Mouse (Mus musculus): ENCODE measurements around the gene Klhl20.

Gene Klhl20

DNA sequence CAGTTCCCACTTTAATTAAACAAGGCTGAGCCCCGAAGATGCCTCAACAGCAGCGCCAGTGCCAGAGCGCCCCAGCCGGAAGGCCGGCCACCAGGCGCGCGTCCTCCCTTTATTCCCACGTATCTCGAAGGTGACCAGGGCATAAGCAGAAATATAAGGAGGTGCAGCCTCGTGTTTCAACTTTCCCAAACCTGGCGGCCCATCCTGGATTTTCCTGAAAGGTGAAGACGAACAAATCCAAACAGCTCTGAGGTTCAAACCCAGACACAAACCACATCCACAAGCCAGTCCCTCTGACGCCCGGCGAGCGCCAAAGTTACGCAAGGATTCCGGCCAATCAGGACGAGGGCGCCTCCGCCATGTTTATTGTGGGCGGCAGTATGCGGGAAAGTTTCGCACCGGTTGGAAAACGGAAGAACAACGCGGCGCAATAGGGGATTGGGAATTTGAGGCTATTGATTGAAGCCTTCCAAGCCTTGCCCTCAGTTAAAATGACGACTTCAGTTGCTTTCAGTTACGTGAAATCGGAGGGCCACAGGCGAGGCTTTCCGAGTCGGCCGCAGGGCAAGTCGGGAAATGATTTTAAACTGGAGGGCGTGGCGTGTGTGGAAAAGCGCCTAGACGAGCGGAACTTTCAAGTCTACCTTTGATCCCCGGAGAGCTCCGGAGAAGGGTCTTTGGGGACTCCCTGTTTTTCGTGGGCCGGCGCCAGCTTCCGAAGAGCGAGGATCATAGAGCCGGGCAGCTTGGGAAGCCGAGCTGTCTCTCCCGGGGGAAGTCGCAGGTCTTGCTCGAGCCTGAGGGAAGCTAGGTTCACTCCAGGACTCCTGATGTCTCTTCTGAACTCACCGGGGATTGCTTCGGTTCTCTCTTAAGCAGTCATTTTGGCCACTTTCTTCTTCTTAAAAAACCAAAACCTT lies 60.7 kb downstream of the Klhl20 start, which contains the start of the genes Dars2 and Cenpl:
Gene Dars2, minus strand, starts transcription at position 307 of the 920 bp plus-strand sequence.
Gene Cenpl, plus strand, starts transcription at position 362 of the 920 bp plus-strand sequence.
- under 1% methylated on average over 57 of the region's 57 CpGs for WGBS

DNA sequence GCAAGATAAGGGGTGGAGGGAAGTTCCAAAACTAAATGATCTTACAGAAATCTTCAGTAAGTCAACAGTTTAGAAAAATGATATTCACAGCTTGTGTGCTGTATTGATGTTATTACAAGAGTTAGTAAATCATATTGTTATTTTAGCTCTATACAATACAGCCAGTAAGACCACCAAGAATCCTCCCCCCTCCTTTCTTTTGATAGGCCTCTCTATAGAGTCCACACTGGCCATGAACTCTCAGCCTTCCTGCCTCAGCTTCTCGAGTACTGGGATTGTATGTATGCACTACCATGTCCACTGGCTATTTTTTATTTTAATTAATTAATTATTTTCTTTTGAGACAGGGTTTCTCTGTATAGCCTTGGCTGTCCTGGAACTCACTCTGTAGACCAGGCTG lies 68.0 kb downstream of the Klhl20 start:
- 87% methylated on average over 1 of the region's 1 CpGs for WGBS

DNA sequence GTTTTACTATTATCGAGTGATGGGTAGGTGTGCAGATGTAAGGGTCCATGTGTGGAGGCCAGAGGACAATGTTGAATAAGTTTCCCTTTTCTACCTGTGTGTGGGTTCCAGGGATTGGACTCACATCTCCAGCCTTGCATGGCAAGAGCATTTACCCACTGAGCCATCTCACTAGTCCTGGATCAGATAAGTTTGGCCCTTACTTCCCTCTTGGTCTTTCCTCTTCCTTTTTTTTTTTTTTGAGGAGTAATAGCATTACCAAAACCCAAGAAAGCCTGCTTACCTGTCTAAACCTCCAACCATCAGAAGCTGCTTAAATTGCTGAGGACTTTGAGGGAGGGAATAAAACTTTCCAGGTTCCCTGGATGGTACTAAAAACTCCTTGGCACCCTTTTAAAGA lies 74.1 kb downstream of the Klhl20 start:
- WGBS, result 100% methylated on average over 1 of the region's 1 CpGs

DNA sequence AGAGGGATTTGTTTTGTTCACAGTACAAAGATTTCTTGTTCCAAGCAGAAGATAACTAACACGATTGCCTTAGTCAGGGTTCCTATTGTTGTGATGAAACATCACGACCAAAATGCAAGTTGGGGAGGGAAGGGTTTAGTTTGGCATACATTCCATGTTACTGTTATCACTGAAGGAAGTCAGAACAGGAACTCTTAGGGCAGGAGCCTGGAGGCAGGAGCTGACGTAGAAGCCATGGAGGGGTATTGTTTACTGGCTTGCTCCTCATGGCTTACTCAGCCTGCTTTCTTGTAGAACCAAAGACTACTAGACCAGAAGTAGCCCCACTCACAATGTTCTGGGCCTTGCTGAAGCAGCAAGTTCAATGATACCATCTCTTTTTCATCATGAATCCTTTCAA lies 84.3 kb downstream of the Klhl20 start:
- WGBS, result 79% methylated on average over 3 of the region's 3 CpGs

DNA sequence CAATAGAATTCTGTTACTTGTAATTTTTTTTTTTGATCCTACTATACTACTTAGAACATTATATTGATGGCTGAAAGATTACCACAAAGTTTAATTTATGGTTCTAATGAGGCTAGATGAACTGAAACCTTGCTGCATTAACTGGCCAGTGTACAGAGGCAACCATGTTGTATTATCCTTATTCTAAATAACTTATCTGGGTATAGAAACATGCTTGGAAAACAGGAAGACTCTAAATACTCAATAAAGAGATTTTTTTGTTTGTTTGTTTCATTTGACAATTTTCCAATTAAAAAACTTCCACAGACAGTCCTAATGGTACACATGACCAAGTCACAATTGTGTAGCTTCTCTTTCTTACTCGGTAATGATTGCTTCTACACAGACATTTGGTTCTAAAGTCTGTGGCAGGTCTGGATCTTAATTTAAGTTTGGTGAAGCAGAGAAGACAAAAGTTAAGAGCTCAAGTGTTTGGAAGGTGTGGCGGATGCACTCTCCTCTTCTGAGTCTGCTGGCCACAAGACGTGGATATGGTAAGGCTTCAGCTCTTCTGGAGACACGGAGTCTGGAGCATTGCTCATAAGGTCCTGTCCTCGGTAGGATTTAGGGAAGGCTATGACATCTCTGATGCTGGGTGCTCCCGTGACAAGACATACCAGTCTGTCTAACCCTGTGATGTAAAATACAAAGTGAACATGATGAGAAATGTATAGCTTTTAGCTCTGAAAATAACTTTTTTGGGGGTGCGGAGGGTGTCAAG lies 89.9 kb downstream of the Klhl20 start:
- WGBS, result 92% methylated on average over 7 of the region's 7 CpGs

DNA sequence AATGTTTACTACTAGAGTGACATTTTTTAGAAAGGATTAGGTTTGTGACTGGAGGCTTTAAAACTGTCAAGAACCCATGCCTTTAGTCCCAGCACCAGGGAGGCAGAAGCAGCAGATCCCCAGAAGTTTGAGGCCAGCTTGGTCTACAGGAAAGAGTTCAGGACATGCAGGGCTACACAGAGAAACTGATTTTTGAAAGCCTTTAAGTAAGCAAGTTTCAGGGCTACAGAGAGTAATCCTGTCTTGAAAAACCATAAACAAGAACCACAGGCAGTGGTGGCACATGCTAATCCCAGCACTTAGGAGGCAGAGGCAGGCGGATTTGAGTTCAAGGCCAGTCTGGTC lies 90.9 kb downstream of the Klhl20 start:
- WGBS, result 50% methylated on average over 1 of the region's 1 CpGs

- 42% methylated on average over 3 of the region's 3 CpGs for WGBS
Measured at GRCm38 (mm10) chr1:161039741-161040425, 91.4 kb downstream of the Klhl20 start.

DNA sequence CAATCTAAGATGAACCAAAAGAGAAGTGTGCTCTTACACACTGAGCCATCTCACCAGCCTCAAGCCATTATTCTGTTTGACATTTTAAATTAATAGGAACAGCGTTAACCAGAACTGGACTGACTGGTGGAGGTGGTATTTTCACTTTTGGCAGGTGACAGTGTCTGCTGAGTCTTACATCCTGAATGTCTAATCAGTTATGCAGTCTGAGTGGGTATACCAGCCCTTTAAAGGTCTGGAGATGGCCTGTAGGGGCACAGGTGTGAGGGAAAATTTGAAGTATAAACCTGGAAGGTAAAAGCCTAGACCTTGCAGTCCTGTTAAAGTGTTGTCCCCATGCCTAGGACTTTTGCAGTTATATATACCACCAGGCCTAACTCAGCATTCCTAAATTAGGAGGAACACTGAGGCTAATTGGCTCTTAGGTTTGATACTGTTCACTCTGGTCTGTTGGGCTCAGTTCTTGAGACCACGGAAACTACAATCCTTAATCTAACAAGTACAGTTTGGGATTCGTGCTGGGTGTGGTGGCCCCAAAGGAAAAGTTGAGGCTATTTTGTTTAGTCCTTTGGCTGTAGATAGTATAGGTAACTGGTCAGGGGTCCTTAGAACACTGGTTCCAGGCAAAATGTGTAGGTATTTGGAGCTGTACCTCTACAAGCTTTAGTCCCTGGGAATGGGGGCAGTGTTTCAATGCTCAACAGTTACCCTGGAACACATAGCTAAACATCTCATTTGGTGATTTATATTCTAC lies 92.2 kb downstream of the Klhl20 start:
- WGBS, result 29% methylated on average over 3 of the region's 3 CpGs
